Mouse (Mus musculus): ENCODE data around the gene Plxna4.

DNA sequence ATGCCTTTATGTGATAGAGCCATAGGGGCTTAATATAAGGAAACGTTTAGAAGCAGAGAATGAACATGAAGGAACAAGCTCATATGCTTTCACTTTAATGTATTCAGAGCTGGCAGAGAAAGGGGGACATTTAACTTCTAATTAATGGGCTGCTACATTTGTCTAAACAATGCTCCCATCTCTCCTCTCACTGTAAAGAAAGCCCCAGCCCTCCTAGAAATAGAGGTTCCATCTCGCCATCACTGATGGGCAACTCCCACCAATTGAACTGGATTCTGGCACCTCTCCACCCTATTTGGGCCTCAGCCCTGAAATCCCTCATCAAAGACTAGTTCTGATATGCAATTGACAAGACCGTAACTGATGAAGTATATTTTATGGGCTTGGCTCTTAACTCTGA is 167.4 kb downstream of the Plxna4 start:
- TF ChIP-seq POLR2A (IDR thresholded peaks at IDR 0.05; ENCODE audit: insufficient read depth, low read depth, low read length) (no peak), CTCF (IDR thresholded peaks at IDR 0.05; ENCODE audit: insufficient read depth, low read depth, low read length) (no peak)

Measured in olfactory bulb, adult 2 months (tissue).